Mouse (Mus musculus) ovary, adult 2 months (tissue): ENCODE results near the gene Sp4. TPM values are rescaled to one million over a fixed set of nuclear protein-coding genes. Genes with fewer than 3 reads are reported as not detected.

Experiments
- polyA plus RNA-seq: library from polyadenylated mRNA; depleted of rRNA; stranded (reverse); fragments of >200 nt; gene quantifications from 2 replicates; pipeline ENCODE4 v1.2.3, GENCODE M21; 2012; rRNA removed

The Sp4 gene
- polyA plus RNA-seq: 5.2 and 7.6 TPM in 2 replicates

GRCm38 (mm10) chr12:118301072-118301865 is at the start of gene Sp4:
Gene Sp4, minus strand, starts transcription at chr12:118301440.

GRCm38 (mm10) chr12:118198386-118199093 is 102.7 kb downstream of the Sp4 start, which contains the start of gene Dnah11:
Gene Dnah11, minus strand, starts transcription at chr12:118199043.

Other genes with a start within 250 kb of the Sp4 start
- 0.95 and 1.1 TPM in 2 replicates for gene Dnah11, start 102.4 kb downstream of the Sp4 start, polyA plus RNA-seq